Mouse (Mus musculus): ENCODE data around the gene Tm4sf5. TPM values are rescaled to one million over a fixed set of nuclear protein-coding genes. Genes with fewer than 3 reads are reported as not detected.

The Tm4sf5 gene
- polyA plus RNA-seq, 1 experiment from 2014 or later: not detected

DNA sequence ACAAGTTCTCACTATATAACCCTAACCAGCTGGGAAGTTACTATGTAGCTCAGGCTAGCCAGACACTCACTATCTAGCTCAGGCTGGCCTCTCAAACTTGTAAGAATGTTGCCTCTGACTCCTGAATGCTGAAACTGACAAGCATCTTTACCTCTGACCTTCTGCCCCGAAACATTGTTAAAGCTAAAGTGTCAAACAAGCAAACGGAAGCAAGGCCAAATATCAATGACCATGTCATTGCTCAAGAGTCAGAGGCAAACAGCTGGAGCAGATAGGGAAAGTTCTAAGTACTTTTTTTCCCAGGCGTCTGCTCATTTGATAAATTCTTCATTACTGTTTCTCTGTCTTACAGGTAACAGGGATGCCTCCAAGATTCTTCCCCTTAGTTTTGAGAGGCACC lies 3.0 kb upstream of the Tm4sf5 start:
- ATAC-seq (replicated peaks; ENCODE audit: low FRiP score): no peak
- WGBS: 82% methylated on average over 3 of the region's 3 CpGs
- Histone ChIP-seq H3K36me3 (ENCODE audit: control insufficient read depth, insufficient read depth, low read length) (no peaks in the 10 kb centered on the region), H3K4me1 (replicated peaks; ENCODE audit: control insufficient read depth, insufficient read depth, low read length) (no peaks in the 10 kb centered on the region), H3K9ac (ENCODE audit: low read length) (no peak overlapping the region), H3K4me2 (ENCODE audit: low read depth, low read length, severe bottlenecking) (no peak overlapping the region), H3K27me3 (ENCODE audit: control insufficient read depth, insufficient read depth, low read length) (no peaks in the 10 kb centered on the region), H3K9me3 (ENCODE audit: control insufficient read depth, low read length) (no peaks in the 10 kb centered on the region), H3K4me3 (ENCODE audit: low read depth, low read length) (no peak overlapping the region), H3K27ac (ENCODE audit: low read depth, low read length) (no peak overlapping the region)
- DNase-seq (ENCODE audit: low spot score): no peak

DNA sequence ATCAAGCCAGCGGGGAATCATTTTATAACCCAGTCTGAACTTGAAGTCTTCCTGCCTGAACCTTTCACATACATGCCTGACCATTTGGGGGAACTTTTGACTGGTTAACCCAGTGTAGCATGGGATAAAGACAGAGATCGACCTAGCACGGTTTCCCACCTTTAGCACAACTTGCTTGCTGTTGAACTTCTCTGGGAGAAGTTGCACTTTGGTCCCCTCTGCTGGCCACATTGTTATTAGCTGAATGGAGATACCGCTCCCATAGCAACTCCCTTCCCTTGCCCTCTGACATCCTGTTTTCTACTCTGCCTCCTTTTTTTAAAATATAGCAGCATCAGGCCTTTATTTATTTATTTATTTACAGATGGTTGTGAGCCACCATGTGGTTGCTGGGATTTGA lies 1.3 kb downstream of the Tm4sf5 start:
- Histone ChIP-seq H3K27me3 (ENCODE audit: control insufficient read depth, insufficient read depth, low read length) (no peaks in the 10 kb centered on the region), H3K4me3 (ENCODE audit: low read depth, low read length) (no peak overlapping the region), H3K4me1 (replicated peaks; ENCODE audit: control insufficient read depth, insufficient read depth, low read length) (no peaks in the 10 kb centered on the region), H3K36me3 (ENCODE audit: control insufficient read depth, insufficient read depth, low read length) (no peaks in the 10 kb centered on the region), H3K9ac (ENCODE audit: low read length) (no peak overlapping the region), H3K27ac (ENCODE audit: low read depth, low read length) (no peak overlapping the region), H3K4me2 (ENCODE audit: low read depth, low read length, severe bottlenecking) (no peak overlapping the region), H3K9me3 (ENCODE audit: control insufficient read depth, low read length) (no peaks in the 10 kb centered on the region)
- 29% methylated on average over 4 of the region's 4 CpGs for WGBS
- DNase-seq (ENCODE audit: low spot score): peak; percentile 63
- ATAC-seq (replicated peaks; ENCODE audit: low FRiP score): no peak

GRCm38 (mm10) chr11:70506962-70507515 lies 2.0 kb downstream of the Tm4sf5 start:
- Histone ChIP-seq H3K4me3 (ENCODE audit: low read depth, low read length) (no peak overlapping the region), H3K36me3 (ENCODE audit: control insufficient read depth, insufficient read depth, low read length) (no peaks in the 10 kb centered on the region), H3K27ac (ENCODE audit: low read depth, low read length) (no peak overlapping the region), H3K4me2 (ENCODE audit: low read depth, low read length, severe bottlenecking) (no peak overlapping the region), H3K9ac (ENCODE audit: low read length) (no peak overlapping the region), H3K27me3 (ENCODE audit: control insufficient read depth, insufficient read depth, low read length) (no peaks in the 10 kb centered on the region), H3K4me1 (replicated peaks; ENCODE audit: control insufficient read depth, insufficient read depth, low read length) (no peaks in the 10 kb centered on the region), H3K9me3 (ENCODE audit: control insufficient read depth, low read length) (no peaks in the 10 kb centered on the region)
- DNase-seq (ENCODE audit: low spot score): no peak
- no peak for ATAC-seq (replicated peaks; ENCODE audit: low FRiP score)
- WGBS: 81% methylated on average over 7 of the region's 7 CpGs

DNA sequence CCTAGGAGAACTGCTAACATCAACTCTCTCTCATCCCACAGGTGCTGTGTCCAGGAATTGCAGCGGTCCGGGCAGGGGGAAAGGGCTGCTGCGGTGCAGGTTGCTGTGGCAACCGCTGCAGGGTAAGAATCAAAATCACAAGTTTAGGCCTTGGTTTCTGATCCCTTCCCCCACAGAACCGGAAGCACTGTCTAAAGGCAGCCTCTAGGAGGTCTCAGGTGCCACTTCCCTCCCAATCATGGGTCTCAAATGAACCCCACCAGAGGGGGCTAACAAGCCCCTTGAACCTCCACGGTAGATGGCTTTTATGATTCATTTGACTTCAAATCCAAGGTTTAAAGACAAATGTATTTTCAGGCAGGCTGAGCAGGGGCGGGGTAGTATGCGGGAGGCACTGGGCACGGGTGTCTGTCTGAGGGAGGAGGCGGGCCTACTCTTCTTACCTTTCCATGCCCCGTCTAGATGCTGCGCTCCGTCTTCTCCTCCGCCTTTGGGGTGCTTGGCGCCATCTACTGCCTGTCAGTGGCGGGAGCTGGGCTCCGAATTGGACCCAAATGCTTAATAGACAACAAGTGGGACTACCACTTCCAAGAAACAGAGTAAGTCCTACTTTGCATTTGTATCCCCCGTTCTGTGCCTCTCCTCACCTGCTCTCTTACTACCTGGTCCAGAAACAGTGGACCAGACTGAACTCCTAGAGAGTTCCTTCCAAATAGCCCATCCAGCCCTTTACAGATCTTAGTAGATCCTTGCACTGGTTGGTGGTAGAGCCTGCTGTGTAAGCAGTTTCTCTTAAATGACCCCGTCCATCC lies 4.9 kb downstream of the Tm4sf5 start:
- Histone ChIP-seq H3K4me1 (replicated peaks; ENCODE audit: control insufficient read depth, insufficient read depth, low read length) (no peaks in the 10 kb centered on the region), H3K4me2 (ENCODE audit: low read depth, low read length, severe bottlenecking) (peak overlapping the region; percentile 31), H3K27me3 (ENCODE audit: control insufficient read depth, insufficient read depth, low read length) (no peaks in the 10 kb centered on the region), H3K9me3 (ENCODE audit: control insufficient read depth, low read length) (no peaks in the 10 kb centered on the region), H3K36me3 (ENCODE audit: control insufficient read depth, insufficient read depth, low read length) (no peaks in the 10 kb centered on the region), H3K27ac (ENCODE audit: low read depth, low read length) (no peak overlapping the region), H3K9ac (ENCODE audit: low read length) (0 out of 2 replicates have a peak overlapping the region, but pooled peaks have one; percentile 12), H3K4me3 (ENCODE audit: low read depth, low read length) (0 out of 2 replicates have a peak overlapping the region, but pooled peaks have one; percentile 9)
- peak; percentile 74 for DNase-seq (ENCODE audit: low spot score)
- WGBS: 9% methylated on average over 19 of the region's 19 CpGs
- ATAC-seq (replicated peaks; ENCODE audit: low FRiP score): no peak

GRCm38 (mm10) chr11:70511242-70511641 lies 6.2 kb downstream of the Tm4sf5 start:
- ATAC-seq (replicated peaks; ENCODE audit: low FRiP score) (no peak), DNase-seq (ENCODE audit: low spot score) (no peak)
- Histone ChIP-seq H3K27me3 (ENCODE audit: control insufficient read depth, insufficient read depth, low read length) (no peaks in the 10 kb centered on the region), H3K9ac (ENCODE audit: low read length) (no peak overlapping the region), H3K27ac (ENCODE audit: low read depth, low read length) (no peak overlapping the region), H3K36me3 (ENCODE audit: control insufficient read depth, insufficient read depth, low read length) (no peaks in the 10 kb centered on the region), H3K4me3 (ENCODE audit: low read depth, low read length) (no peak overlapping the region), H3K4me1 (replicated peaks; ENCODE audit: control insufficient read depth, insufficient read depth, low read length) (no peaks in the 10 kb centered on the region), H3K4me2 (ENCODE audit: low read depth, low read length, severe bottlenecking) (no peak overlapping the region), H3K9me3 (ENCODE audit: control insufficient read depth, low read length) (no peaks in the 10 kb centered on the region)
- WGBS: 90% methylated on average over 2 of the region's 2 CpGs

DNA sequence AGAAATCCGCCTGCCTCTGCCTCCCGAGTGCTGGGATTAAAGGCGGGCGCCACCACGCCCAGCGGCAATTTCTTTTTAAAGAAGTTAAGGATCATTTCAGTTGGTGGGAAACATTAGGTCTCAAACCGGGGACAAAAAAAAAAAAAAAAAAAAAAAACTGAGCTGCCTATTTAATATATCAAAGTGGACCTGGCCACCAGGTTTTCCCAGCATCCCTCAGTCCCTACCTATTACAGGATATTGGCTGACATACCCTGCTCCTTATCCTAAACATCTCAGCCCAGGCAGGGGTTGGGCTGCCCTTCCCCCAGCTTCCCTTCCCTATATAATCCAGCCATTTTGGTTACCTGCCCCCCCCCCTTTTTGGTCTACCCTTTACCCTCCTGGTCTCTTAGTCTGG lies 6.8 kb downstream of the Tm4sf5 start:
- Histone ChIP-seq H3K27ac (ENCODE audit: low read depth, low read length) (no peak overlapping the region), H3K27me3 (ENCODE audit: control insufficient read depth, insufficient read depth, low read length) (no peaks in the 10 kb centered on the region), H3K4me3 (ENCODE audit: low read depth, low read length) (no peak overlapping the region), H3K4me1 (replicated peaks; ENCODE audit: control insufficient read depth, insufficient read depth, low read length) (no peaks in the 10 kb centered on the region), H3K36me3 (ENCODE audit: control insufficient read depth, insufficient read depth, low read length) (no peaks in the 10 kb centered on the region), H3K4me2 (ENCODE audit: low read depth, low read length, severe bottlenecking) (no peak overlapping the region), H3K9me3 (ENCODE audit: control insufficient read depth, low read length) (no peaks in the 10 kb centered on the region), H3K9ac (ENCODE audit: low read length) (no peak overlapping the region)
- DNase-seq (ENCODE audit: low spot score) (no peak), ATAC-seq (replicated peaks; ENCODE audit: low FRiP score) (no peak)
- WGBS: 88% methylated on average over 7 of the region's 7 CpGs

DNA sequence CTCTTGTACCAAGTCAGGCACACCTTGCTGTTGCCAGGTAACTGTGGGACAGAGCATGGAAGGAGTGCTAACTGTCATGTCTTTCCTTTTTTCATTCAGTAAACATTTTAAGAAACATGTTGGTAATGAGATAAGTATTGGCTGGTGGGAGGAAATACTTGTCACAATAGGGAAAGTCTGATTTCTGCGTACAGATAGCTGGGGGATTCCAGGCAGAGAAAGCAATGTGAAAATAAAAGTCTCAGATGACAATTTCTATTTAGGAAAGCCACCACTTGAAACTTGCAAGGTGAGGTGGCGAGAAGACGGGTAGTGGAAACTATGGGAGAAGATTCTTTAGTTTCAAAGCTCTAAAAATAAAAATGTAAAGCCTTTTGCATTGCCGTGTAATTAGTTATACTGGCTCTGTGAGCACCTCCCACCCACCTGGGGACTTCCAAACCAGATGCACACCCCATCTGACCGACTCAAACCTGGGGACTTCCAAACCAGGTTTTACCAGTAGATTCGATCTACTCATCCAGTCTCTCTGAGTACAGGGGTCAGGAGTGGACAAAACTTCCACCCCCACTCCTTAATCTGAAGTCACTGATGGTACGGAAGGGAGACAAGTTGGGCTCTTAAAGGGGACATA lies 7.8 kb downstream of the Tm4sf5 start:
- WGBS: 83% methylated on average over 7 of the region's 7 CpGs
- H3K9ac ChIP-seq (ENCODE audit: low read length): no peak overlapping the region
- no peaks in the 10 kb centered on the region for H3K4me1 ChIP-seq (replicated peaks; ENCODE audit: control insufficient read depth, insufficient read depth, low read length)
- H3K4me3 ChIP-seq (ENCODE audit: low read depth, low read length): no peak overlapping the region
- no peak for ATAC-seq (replicated peaks; ENCODE audit: low FRiP score)
- no peak for DNase-seq (ENCODE audit: low spot score)
- no peak overlapping the region for H3K27ac ChIP-seq (ENCODE audit: low read depth, low read length)
- no peaks in the 10 kb centered on the region for H3K36me3 ChIP-seq (ENCODE audit: control insufficient read depth, insufficient read depth, low read length)
- H3K27me3 ChIP-seq (ENCODE audit: control insufficient read depth, insufficient read depth, low read length): no peaks in the 10 kb centered on the region
- H3K9me3 ChIP-seq (ENCODE audit: control insufficient read depth, low read length): no peaks in the 10 kb centered on the region
- no peak overlapping the region for H3K4me2 ChIP-seq (ENCODE audit: low read depth, low read length, severe bottlenecking)

- no peaks in the 10 kb centered on the region for H3K27me3 ChIP-seq (ENCODE audit: control insufficient read depth, insufficient read depth, low read length)
- no peak overlapping the region for H3K4me3 ChIP-seq (ENCODE audit: low read depth, low read length)
- no peak overlapping the region for H3K27ac ChIP-seq (ENCODE audit: low read depth, low read length)
- no peak overlapping the region for H3K4me2 ChIP-seq (ENCODE audit: low read depth, low read length, severe bottlenecking)
- DNase-seq (ENCODE audit: low spot score) (no peak), ATAC-seq (replicated peaks; ENCODE audit: low FRiP score) (no peak)
- H3K36me3 ChIP-seq (ENCODE audit: control insufficient read depth, insufficient read depth, low read length): no peaks in the 10 kb centered on the region
- H3K9ac ChIP-seq (ENCODE audit: low read length): no peak overlapping the region
- 60% methylated on average over 11 of the region's 11 CpGs for WGBS
- no peaks in the 10 kb centered on the region for H3K9me3 ChIP-seq (ENCODE audit: control insufficient read depth, low read length)
- H3K4me1 ChIP-seq (replicated peaks; ENCODE audit: control insufficient read depth, insufficient read depth, low read length): no peaks in the 10 kb centered on the region
These were observed 8.5 kb downstream of the Tm4sf5 start for GRCm38 (mm10) chr11:70513520-70513919.
